Mouse (Mus musculus) C2C12 (cell line): ENCODE results near the gene Fthl17a. TPM values are rescaled to one million over a fixed set of nuclear protein-coding genes. Genes with fewer than 3 reads are reported as not detected.

Experiments used
- H3K27me3 ChIP-seq: one replicate; pipeline ENCODE4 v1.6.1; 2011; ENCODE audit not compliant: control insufficient read depth, insufficient read depth, insufficient read length
- H3K36me3 ChIP-seq: one replicate; pipeline ENCODE4 v1.6.1; 2011; ENCODE audit not compliant: control insufficient read depth, insufficient read depth
- H3K4me3 ChIP-seq: one replicate; pipeline ENCODE4 v1.5.1; 2011; ENCODE audit warnings: mild to moderate bottlenecking, control low read depth; ENCODE audit not compliant: poor library complexity, insufficient read depth, severe bottlenecking
- H3K79me2 ChIP-seq: one replicate; pipeline ENCODE4 v1.6.1; 2011; ENCODE audit not compliant: control insufficient read depth, insufficient read depth
- H3K79me3 ChIP-seq: one replicate; pipeline ENCODE4 v1.6.1; 2011; ENCODE audit warnings: low read depth, control low read depth
- H3ac ChIP-seq: one replicate; pipeline ENCODE3; 2011; ENCODE audit warnings: low read depth; ENCODE audit not compliant: control insufficient read depth, insufficient read length
- CEBPB ChIP-seq: IDR thresholded peaks from one replicate; pipeline ENCODE4 v1.6.1; 2011; ENCODE audit warnings: low read depth, mild to moderate bottlenecking, control low read depth, moderate library complexity
- CTCF ChIP-seq: IDR thresholded peaks from one replicate; pipeline ENCODE4 v1.5.1; 2011; ENCODE audit not compliant: control insufficient read depth, insufficient read depth, insufficient read length
- FOSL1 ChIP-seq: IDR thresholded peaks from one replicate; pipeline ENCODE4 v1.8.0; 2011; ENCODE audit warnings: mild to moderate bottlenecking, low read length; ENCODE audit not compliant: poor library complexity, insufficient read depth, severe bottlenecking
- MAX ChIP-seq: IDR thresholded peaks from one replicate; pipeline ENCODE4 v1.6.1; 2011; ENCODE audit warnings: mild to moderate bottlenecking, control low read depth
- MYOD1 ChIP-seq: IDR thresholded peaks from one replicate; pipeline ENCODE4 v1.6.1; 2011; ENCODE audit warnings: low read depth; ENCODE audit not compliant: control insufficient read depth, insufficient read length
- MYOG ChIP-seq: IDR thresholded peaks from one replicate; pipeline ENCODE4 v1.6.1; 2011; ENCODE audit not compliant: control insufficient read depth, insufficient read length; ENCODE audit errors: extremely low read depth
- USF1 ChIP-seq: IDR thresholded peaks from one replicate; pipeline ENCODE4 v1.6.1; 2011; ENCODE audit warnings: low read depth, mild to moderate bottlenecking, control low read depth, moderate library complexity
- long read RNA-seq, 2 experiments: library from polyadenylated mRNA; unstranded; transcript quantifications; one replicate each; pipeline ENCODE4 v2.0.0; 2019 to 2020
- polyA plus RNA-seq: library from polyadenylated mRNA; unstranded; fragments of >200 nt; fragmentation: generic; extraction: Trizol; gene quantifications from one replicate; pipeline ENCODE4 v1.2.1, GENCODE M21; 2012; ENCODE audit warnings: missing spikeins

Gene Fthl17a
- not detected for polyA plus RNA-seq
- long read RNA-seq, experiment 1: 0 reads
- long read RNA-seq, experiment 2: 0 reads

DNA sequence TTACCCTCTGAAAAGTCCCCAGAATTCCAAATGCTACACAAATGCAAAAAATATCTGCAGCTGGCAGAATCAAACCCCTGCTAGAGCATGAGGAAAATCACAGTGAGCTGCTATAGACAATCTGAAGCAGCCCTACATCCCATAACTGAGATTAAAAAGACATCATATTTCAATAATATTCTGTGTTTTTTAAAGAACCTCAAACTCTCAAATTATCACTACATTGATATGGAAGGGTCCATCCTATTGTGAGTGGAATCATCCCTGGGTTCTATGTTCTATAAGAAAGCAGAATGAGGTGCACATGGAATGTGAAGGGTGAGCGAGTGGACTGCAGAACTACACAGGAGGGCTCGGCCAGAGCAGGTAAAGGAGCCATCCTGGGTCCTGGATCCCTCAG lies at the start of gene Fthl17a:
Gene Fthl17a, plus strand, starts transcription at position 301 of the 400 bp plus-strand sequence.
- no peak within 1 kb of the TSS for H3ac ChIP-seq
- H3K27me3 ChIP-seq: no peaks in the 10 kb centered on the region
- H3K79me2 ChIP-seq: no peaks in the 10 kb centered on the region
- TF ChIP-seq MYOD1: no peak
- no peak for TF ChIP-seq FOSL1
- no peak for TF ChIP-seq CEBPB
- TF ChIP-seq MAX: no peak
- no peak for TF ChIP-seq MYOG
- TF ChIP-seq CTCF: no peak
- no peak for TF ChIP-seq USF1
- H3K36me3 ChIP-seq: no peaks in the 10 kb centered on the region
- no peak within 1 kb of the TSS for H3K4me3 ChIP-seq
- H3K79me3 ChIP-seq: no peaks in the 10 kb centered on the region

GRCm38 (mm10) chrX:85207001-85207400 lies 42.5 kb upstream of the Fthl17a start:
- Histone ChIP-seq H3K79me2 (no peaks in the 10 kb centered on the region), H3K4me3 (no peak overlapping the region), H3K79me3 (no peaks in the 10 kb centered on the region), H3ac (no peak overlapping the region), H3K36me3 (no peaks in the 10 kb centered on the region), H3K27me3 (no peaks in the 10 kb centered on the region)
- TF ChIP-seq MYOG (no peak), FOSL1 (no peak), MAX (no peak), CEBPB (no peak), USF1 (no peak), CTCF (no peak), MYOD1 (no peak)

DNA sequence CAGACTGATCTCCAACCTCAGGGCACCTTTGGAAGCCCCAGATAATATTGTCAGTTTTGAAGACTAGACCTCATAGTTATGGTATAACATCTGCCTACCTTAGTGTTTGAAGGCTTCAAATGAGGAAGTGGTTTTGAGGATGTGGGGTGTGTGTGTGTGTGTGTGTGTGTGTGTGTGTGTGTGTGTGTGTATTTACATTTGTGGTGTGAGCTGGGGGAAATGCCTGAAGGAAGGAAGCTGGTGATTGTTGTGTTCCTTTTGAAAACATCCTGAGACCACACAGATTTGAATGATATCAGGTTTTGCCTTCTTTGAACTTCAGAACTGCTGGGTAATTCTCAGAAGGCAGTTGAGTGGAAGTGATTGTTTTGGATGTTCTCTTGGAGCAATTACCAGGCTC lies 22.6 kb upstream of the Fthl17a start:
- Histone ChIP-seq H3K79me3 (no peaks in the 10 kb centered on the region), H3ac (no peak overlapping the region), H3K27me3 (no peaks in the 10 kb centered on the region), H3K36me3 (no peaks in the 10 kb centered on the region), H3K4me3 (no peak overlapping the region), H3K79me2 (no peaks in the 10 kb centered on the region)
- TF ChIP-seq MAX (no peak), MYOG (no peak), MYOD1 (no peak), CEBPB (no peak), FOSL1 (no peak), CTCF (no peak), USF1 (no peak)

DNA sequence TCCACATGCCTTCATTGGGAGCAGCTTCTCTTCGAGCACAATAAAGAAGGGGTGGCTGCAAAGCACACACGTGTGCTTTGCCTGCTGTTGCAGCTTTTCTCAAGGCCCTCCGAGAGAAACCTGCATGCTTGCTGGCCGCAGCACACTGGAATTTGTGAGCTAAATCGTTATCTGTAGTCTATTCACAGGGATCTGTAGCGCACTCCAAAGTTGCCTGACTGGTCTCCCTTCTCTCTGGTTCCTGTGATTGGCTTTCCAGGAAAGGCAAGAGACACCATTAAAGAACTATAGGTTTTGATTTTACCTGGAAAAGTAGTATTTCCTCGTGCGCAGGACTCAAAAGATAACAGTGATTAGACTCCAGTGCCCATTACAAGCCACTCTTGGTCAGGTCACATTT lies 22.3 kb downstream of the Fthl17a start:
- Histone ChIP-seq H3K4me3 (no peak overlapping the region), H3K27me3 (no peaks in the 10 kb centered on the region), H3K79me3 (no peaks in the 10 kb centered on the region), H3K36me3 (no peaks in the 10 kb centered on the region), H3K79me2 (no peaks in the 10 kb centered on the region), H3ac (no peak overlapping the region)
- no peak for TF ChIP-seq USF1
- no peak for TF ChIP-seq FOSL1
- no peak for TF ChIP-seq MYOG
- TF ChIP-seq MAX: no peak
- no peak for TF ChIP-seq CTCF
- TF ChIP-seq MYOD1: no peak
- no peak for TF ChIP-seq CEBPB

DNA sequence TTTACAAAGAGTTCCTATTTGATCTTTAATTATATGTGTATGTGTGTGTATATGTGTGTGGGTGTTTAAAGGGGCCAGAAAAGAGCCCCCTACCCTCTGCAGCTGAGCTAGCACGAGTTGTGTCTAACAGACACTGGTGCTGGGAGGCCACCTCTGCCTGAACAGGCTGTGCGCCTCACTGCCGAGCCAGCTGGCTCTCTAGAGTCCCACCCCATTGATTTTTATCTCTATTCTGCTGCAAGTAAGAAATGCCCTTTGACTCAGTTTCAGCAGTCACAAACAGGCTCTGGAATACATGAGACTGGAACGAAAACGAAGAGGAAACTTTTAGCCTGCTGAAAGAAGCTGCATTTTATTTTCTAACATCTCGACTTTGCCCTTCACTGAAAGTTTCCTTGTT lies 22.8 kb downstream of the Fthl17a start:
- Histone ChIP-seq H3K36me3 (no peaks in the 10 kb centered on the region), H3K27me3 (no peaks in the 10 kb centered on the region), H3ac (no peak overlapping the region), H3K4me3 (no peak overlapping the region), H3K79me3 (no peaks in the 10 kb centered on the region), H3K79me2 (no peaks in the 10 kb centered on the region)
- no peak for TF ChIP-seq CEBPB
- no peak for TF ChIP-seq USF1
- no peak for TF ChIP-seq MYOD1
- no peak for TF ChIP-seq MAX
- no peak for TF ChIP-seq CTCF
- TF ChIP-seq FOSL1: no peak
- TF ChIP-seq MYOG: no peak

DNA sequence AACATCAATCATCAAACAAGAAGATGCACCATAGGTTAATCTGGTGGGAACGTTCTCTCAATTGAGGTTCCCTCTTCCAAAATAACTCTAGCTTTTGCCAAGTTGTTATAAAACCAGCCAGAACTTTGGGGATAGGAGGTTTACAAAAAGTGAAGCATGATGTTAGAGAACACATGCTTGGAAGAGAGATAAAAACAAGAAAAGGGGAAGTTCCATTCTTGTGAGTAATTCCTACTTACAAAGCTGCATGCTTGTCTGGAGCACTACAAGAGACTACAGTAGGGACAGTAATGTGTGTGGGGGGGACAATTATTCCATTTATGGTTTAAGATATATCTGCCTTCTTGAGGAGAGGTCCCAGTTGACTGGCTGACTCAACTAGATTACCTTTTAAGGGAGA lies 40.4 kb downstream of the Fthl17a start:
- H3K27me3 ChIP-seq: no peaks in the 10 kb centered on the region
- H3K79me3 ChIP-seq: no peaks in the 10 kb centered on the region
- no peak overlapping the region for H3ac ChIP-seq
- no peaks in the 10 kb centered on the region for H3K79me2 ChIP-seq
- TF ChIP-seq MYOG (no peak), MAX (no peak), CEBPB (no peak), CTCF (no peak), USF1 (no peak), FOSL1 (no peak), MYOD1 (no peak)
- H3K4me3 ChIP-seq: no peak overlapping the region
- H3K36me3 ChIP-seq: no peaks in the 10 kb centered on the region
